Mouse (Mus musculus) midbrain, embryonic 12.5 days (tissue): ENCODE measurements around the gene Klhdc8b. TPM values are rescaled to one million over a fixed set of nuclear protein-coding genes. Genes with fewer than 3 reads are reported as not detected.

ENCODE experiments used
- ATAC-seq: fragments of 200-750 bp; cut with Nextera tagmentation; 2 replicates; pipeline ENCODE4 v1.8.0; 2017; ENCODE audit warnings: low read depth, moderate TSS enrichment, moderate library complexity; ENCODE audit not compliant: low FRiP score
- H3K27ac ChIP-seq: fragments of 300-500 bp; sonication (generic); replicated peaks from 2 replicates; pipeline ENCODE4 v1.5.1; 2016; ENCODE audit warnings: mild to moderate bottlenecking
- H3K27me3 ChIP-seq: fragments of 300-500 bp; sonication (generic); 2 replicates; pipeline ENCODE4 v1.6.1; 2016; ENCODE audit warnings: mild to moderate bottlenecking
- H3K36me3 ChIP-seq: fragments of 300-500 bp; sonication (generic); 2 replicates; pipeline ENCODE4 v1.6.1; 2016
- H3K4me1 ChIP-seq: fragments of 300-500 bp; sonication (generic); 2 replicates; pipeline ENCODE4 v1.6.1; 2016
- H3K4me2 ChIP-seq: fragments of 300-500 bp; sonication (generic); replicated peaks from 2 replicates; pipeline ENCODE4 v1.6.1; 2016; ENCODE audit warnings: mild to moderate bottlenecking, moderate library complexity
- H3K4me3 ChIP-seq: fragments of 300-500 bp; sonication (generic); 2 replicates; pipeline ENCODE4 v1.5.1; 2016; ENCODE audit warnings: mild to moderate bottlenecking
- H3K9ac ChIP-seq: fragments of 300-500 bp; sonication (generic); replicated peaks from 2 replicates; pipeline ENCODE4 v1.6.1; 2016; ENCODE audit warnings: mild to moderate bottlenecking, moderate library complexity
- H3K9me3 ChIP-seq: fragments of 300-500 bp; sonication (generic); 2 replicates; pipeline ENCODE4 v1.6.1; 2016; ENCODE audit warnings: mild to moderate bottlenecking
- WGBS: fragments of 180-500 bp; shearing (Covaris S2); methylation state at CpG from one replicate; pipeline ENCODE4 v1.1.7; 2016; 5-methylcytosine and 5-hydroxymethylcytosine counted together
- polyA plus RNA-seq: library from polyadenylated mRNA; unstranded; fragments of >200 nt; fragmentation: Nextera tagmentation; extraction: Ambion mirVana; gene quantifications from 2 replicates; pipeline ENCODE4 v1.2.1, GENCODE M21; 2016

Gene Klhdc8b
- polyA plus RNA-seq, 1 experiment from 2014 or later: 60.7 TPM

- H3K4me1 ChIP-seq: peaks cover 24% of the 10 kb centered on the region
- H3K4me2 ChIP-seq: no peak overlapping the region
- no peak overlapping the region for H3K9ac ChIP-seq
- no peak overlapping the region for H3K4me3 ChIP-seq
- 89% methylated on average over 10 of the region's 10 CpGs for WGBS
- H3K27ac ChIP-seq: no peak overlapping the region
- H3K27me3 ChIP-seq: no peaks in the 10 kb centered on the region
- ATAC-seq: no peak
- no peaks in the 10 kb centered on the region for H3K36me3 ChIP-seq
- no peaks in the 10 kb centered on the region for H3K9me3 ChIP-seq
These were observed 4.4 kb downstream of the Klhdc8b start for GRCm38 (mm10) chr9:108456953-108457352.

GRCm38 (mm10) chr9:108455747-108456571, 5.4 kb downstream of the Klhdc8b start:
- no peak overlapping the region for H3K4me3 ChIP-seq
- no peak overlapping the region for H3K4me2 ChIP-seq
- H3K27ac ChIP-seq: no peak overlapping the region
- no peak for ATAC-seq
- H3K9ac ChIP-seq: no peak overlapping the region
- H3K4me1 ChIP-seq: peaks cover 24% of the 10 kb centered on the region
- no peaks in the 10 kb centered on the region for H3K36me3 ChIP-seq
- WGBS: 78% methylated on average over 12 of the region's 12 CpGs
- no peaks in the 10 kb centered on the region for H3K9me3 ChIP-seq
- no peaks in the 10 kb centered on the region for H3K27me3 ChIP-seq

- Histone ChIP-seq H3K9me3 (no peaks in the 10 kb centered on the region), H3K4me3 (no peak overlapping the region), H3K27ac (no peak overlapping the region), H3K4me1 (peaks cover 39% of the 10 kb centered on the region), H3K4me2 (no peak overlapping the region), H3K27me3 (no peaks in the 10 kb centered on the region), H3K9ac (no peak overlapping the region), H3K36me3 (no peaks in the 10 kb centered on the region)
- no peak for ATAC-seq
- 87% methylated on average over 6 of the region's 6 CpGs for WGBS
These were observed 7.0 kb downstream of the Klhdc8b start for GRCm38 (mm10) chr9:108454429-108454828.

- H3K4me2 ChIP-seq: no peak overlapping the region
- no peaks in the 10 kb centered on the region for H3K27me3 ChIP-seq
- no peak overlapping the region for H3K4me3 ChIP-seq
- 87% methylated on average over 4 of the region's 4 CpGs for WGBS
- peaks cover 49% of the 10 kb centered on the region for H3K4me1 ChIP-seq
- peak overlapping the region; percentile 54; the same call in 1 of the 2 replicates for H3K27ac ChIP-seq
- ATAC-seq: no peak
- no peak overlapping the region for H3K9ac ChIP-seq
- no peaks in the 10 kb centered on the region for H3K9me3 ChIP-seq
- peaks cover 5% of the 10 kb centered on the region for H3K36me3 ChIP-seq
These were observed 7.9 kb downstream of the Klhdc8b start for GRCm38 (mm10) chr9:108453458-108453857.

- no peak for ATAC-seq
- Histone ChIP-seq H3K4me1 (peaks cover 49% of the 10 kb centered on the region), H3K4me3 (peak overlapping the region; percentile 61), H3K36me3 (peaks cover 11% of the 10 kb centered on the region), H3K27me3 (no peaks in the 10 kb centered on the region), H3K9me3 (no peaks in the 10 kb centered on the region), H3K27ac (peak overlapping the region; percentile 54), H3K9ac (peak overlapping the region; percentile 79; the same call in 1 of the 2 replicates), H3K4me2 (peak overlapping the region; percentile 91)
- 51% methylated on average over 6 of the region's 6 CpGs for WGBS
These were observed 8.5 kb downstream of the Klhdc8b start for GRCm38 (mm10) chr9:108452911-108453310.

GRCm38 (mm10) chr9:108452291-108452906, 9.0 kb downstream of the Klhdc8b start:
- Histone ChIP-seq H3K4me2 (peak overlapping the region; percentile 91), H3K27me3 (no peaks in the 10 kb centered on the region), H3K9ac (peak overlapping the region; percentile 79), H3K27ac (peak overlapping the region; percentile 54), H3K36me3 (peaks cover 16% of the 10 kb centered on the region), H3K4me3 (peak overlapping the region; percentile 61), H3K9me3 (no peaks in the 10 kb centered on the region), H3K4me1 (peaks cover 49% of the 10 kb centered on the region)
- peak; percentile 74 for ATAC-seq
- under 1% methylated on average over 40 of the region's 40 CpGs for WGBS

- Histone ChIP-seq H3K4me2 (peak overlapping the region; percentile 91), H3K27me3 (no peaks in the 10 kb centered on the region), H3K9me3 (no peaks in the 10 kb centered on the region), H3K9ac (peak overlapping the region; percentile 79), H3K4me3 (peak overlapping the region; percentile 61), H3K4me1 (peaks cover 49% of the 10 kb centered on the region), H3K36me3 (peaks cover 17% of the 10 kb centered on the region), H3K27ac (peak overlapping the region; percentile 95)
- WGBS: 44% methylated on average over 6 of the region's 6 CpGs
- no peak for ATAC-seq
These were observed 9.7 kb downstream of the Klhdc8b start for GRCm38 (mm10) chr9:108451519-108452160.

GRCm38 (mm10) chr9:108451170-108451493, 10.2 kb downstream of the Klhdc8b start:
- peak overlapping the region; percentile 91 for H3K4me2 ChIP-seq
- WGBS: 81% methylated on average over 6 of the region's 6 CpGs
- H3K27me3 ChIP-seq: no peaks in the 10 kb centered on the region
- H3K9ac ChIP-seq: peak overlapping the region; percentile 26
- no peak for ATAC-seq
- peaks cover 49% of the 10 kb centered on the region for H3K4me1 ChIP-seq
- peak overlapping the region; percentile 61 for H3K4me3 ChIP-seq
- H3K9me3 ChIP-seq: no peaks in the 10 kb centered on the region
- H3K36me3 ChIP-seq: peaks cover 17% of the 10 kb centered on the region
- peak overlapping the region; percentile 95 for H3K27ac ChIP-seq

- peaks cover 49% of the 10 kb centered on the region for H3K4me1 ChIP-seq
- WGBS: 53% methylated on average over 21 of the region's 21 CpGs
- H3K4me3 ChIP-seq: peak overlapping the region; percentile 61
- H3K9me3 ChIP-seq: no peaks in the 10 kb centered on the region
- H3K9ac ChIP-seq: peak overlapping the region; percentile 26
- H3K27me3 ChIP-seq: no peaks in the 10 kb centered on the region
- H3K27ac ChIP-seq: peak overlapping the region; percentile 95
- H3K36me3 ChIP-seq: peaks cover 17% of the 10 kb centered on the region
- peak overlapping the region; percentile 91 for H3K4me2 ChIP-seq
- ATAC-seq: peak; percentile 72
These were observed 10.8 kb downstream of the Klhdc8b start for GRCm38 (mm10) chr9:108450292-108451169.

- peak; percentile 71 for ATAC-seq
- peak overlapping the region; percentile 61 for H3K4me3 ChIP-seq
- peaks cover 49% of the 10 kb centered on the region for H3K4me1 ChIP-seq
- WGBS: 15% methylated on average over 4 of the region's 4 CpGs
- no peaks in the 10 kb centered on the region for H3K27me3 ChIP-seq
- peaks cover 17% of the 10 kb centered on the region for H3K36me3 ChIP-seq
- peak overlapping the region; percentile 91 for H3K4me2 ChIP-seq
- H3K9me3 ChIP-seq: no peaks in the 10 kb centered on the region
- peak overlapping the region; percentile 95 for H3K27ac ChIP-seq
- peak overlapping the region; percentile 42 for H3K9ac ChIP-seq
These were observed 11.5 kb downstream of the Klhdc8b start for GRCm38 (mm10) chr9:108449860-108450259.

GRCm38 (mm10) chr9:108445125-108445524, 16.3 kb downstream of the Klhdc8b start:
- Histone ChIP-seq H3K4me2 (no peak overlapping the region), H3K4me3 (no peak overlapping the region), H3K9ac (no peak overlapping the region), H3K27ac (no peak overlapping the region), H3K27me3 (no peaks in the 10 kb centered on the region), H3K9me3 (no peaks in the 10 kb centered on the region), H3K36me3 (peaks cover 17% of the 10 kb centered on the region), H3K4me1 (peaks cover 17% of the 10 kb centered on the region)
- no peak for ATAC-seq
- WGBS: 83% methylated on average over 9 of the region's 9 CpGs
